Mouse (Mus musculus) adrenal gland, postnatal 36 days (tissue): Measurements from ENCODE around the gene Snx11. TPM values are rescaled to one million over a fixed set of nuclear protein-coding genes. Genes with fewer than 3 reads are reported as not detected.
"Not testable (repeated sequence)": the region's sequence is repeated elsewhere in the genome, so short reads cannot be mapped to it uniquely, and the experiment has no call there.

Experiments used
- DNase-seq, 2 experiments: peaks; one replicate each; pipeline ENCODE4 v3.0.0; 2021; ENCODE audit warnings: mixed read lengths in 1 of 2
- long read RNA-seq, 2 experiments: library from polyadenylated mRNA; stranded (forward); transcript quantifications; one replicate each; pipeline ENCODE4 v2.0.0; 2021; ENCODE audit warnings: borderline sequencing depth in 2 of 2
- total RNA-seq, 2 experiments: library from RNA; stranded (reverse); gene quantifications; 2 replicates each; pipeline ENCODE4 v1.2.3; 2021

Gene Snx11
- 10 to 100 TPM; 21.1 to 35.0 TPM for total RNA-seq
- long read RNA-seq, experiment 1, transcript Snx11-201 (9 exons, 2,551 nt): minor isoform, 17 of 61 reads
- long read RNA-seq, experiment 1, transcript Snx11-202 (8 exons, 2,197 nt): major isoform, 25 of 61 reads
- long read RNA-seq, experiment 1, partial matches to known transcripts: 5 of 61 reads
- long read RNA-seq, experiment 1, other reads (novel, unspliced or antisense): 14 of 61 reads
- long read RNA-seq, experiment 2, transcript Snx11-201 (9 exons, 2,551 nt): major isoform, 5 of 12 reads
- long read RNA-seq, experiment 2, transcript Snx11-202 (8 exons, 2,197 nt): major isoform, 5 of 12 reads
- long read RNA-seq, experiment 2, partial matches to known transcripts: 0 of 12 reads
- long read RNA-seq, experiment 2, other reads (novel, unspliced or antisense): 2 of 12 reads

DNA sequence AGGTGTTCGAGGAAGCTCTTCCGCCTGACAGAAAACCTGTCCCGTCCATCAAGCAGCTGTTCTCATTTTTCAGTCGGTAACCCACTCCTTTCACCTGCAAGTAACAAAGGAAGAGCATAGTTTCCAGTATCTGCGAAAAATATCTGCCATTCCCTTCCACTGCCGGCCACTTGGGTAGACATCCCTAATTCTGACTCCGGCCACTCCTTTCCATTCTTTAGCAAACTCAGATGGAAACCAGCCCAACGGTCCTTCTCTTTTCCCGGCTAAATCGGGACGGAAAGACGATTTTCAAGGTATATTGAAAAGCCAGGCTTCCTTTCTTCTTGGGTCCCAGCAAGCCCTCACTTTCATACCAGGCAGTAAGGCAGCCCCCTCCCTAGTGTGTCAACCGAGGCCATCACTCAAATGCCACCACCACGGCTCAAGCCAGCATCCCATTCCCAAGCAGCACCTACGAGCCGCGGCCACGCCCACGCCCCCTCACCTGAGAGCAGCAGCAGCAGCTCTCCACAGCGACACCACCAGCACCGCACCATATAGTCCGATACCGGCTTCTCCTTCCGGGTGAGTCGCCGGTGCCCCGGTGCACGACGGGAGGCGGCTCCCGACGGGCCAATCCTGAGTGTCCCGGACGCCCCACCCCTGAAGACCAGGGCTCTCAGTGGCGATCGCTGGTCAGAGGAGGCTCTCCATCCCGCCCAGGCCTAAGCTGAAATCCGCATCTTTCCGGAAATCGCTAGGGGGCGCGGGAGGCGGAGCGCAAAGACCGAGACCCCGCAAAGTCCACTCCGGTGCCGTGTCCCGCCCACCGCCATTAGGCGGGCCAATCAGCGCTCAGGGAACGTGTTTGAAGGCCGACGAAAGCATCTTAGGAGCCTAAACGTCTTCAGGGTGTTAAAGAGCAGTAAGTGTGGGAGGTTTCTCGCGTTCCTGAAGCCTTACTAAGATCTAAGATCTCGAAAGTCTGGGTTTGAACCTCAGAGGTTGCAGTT lies at the start of gene Snx11:
TSS of gene Snx11 (minus strand) at position 592 of the 995 bp plus-strand sequence.
- peak; percentile 100 for DNase-seq

DNA sequence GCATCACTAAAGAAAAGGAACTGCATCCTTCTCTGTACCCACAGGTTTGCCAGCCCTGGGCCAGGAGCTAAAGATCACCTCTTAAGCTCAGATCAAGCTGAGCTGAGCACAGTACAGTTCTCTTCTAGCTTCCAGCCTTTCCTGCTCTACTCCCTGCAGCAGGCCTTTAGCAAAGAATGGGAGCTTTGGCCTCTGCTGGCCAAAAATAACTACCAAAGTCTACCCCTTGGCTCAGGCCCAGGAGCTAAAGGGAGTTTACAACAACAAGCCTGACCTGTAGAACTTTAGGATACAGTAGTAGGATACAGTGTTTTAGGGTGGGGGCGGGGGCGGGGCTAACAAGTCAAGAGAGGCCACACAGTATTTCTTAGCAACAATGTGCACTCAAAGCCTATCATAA lies 49.1 kb upstream of the Snx11 start:
- DNase-seq: peak in 1 of 2 experiments; percentile 55

DNA sequence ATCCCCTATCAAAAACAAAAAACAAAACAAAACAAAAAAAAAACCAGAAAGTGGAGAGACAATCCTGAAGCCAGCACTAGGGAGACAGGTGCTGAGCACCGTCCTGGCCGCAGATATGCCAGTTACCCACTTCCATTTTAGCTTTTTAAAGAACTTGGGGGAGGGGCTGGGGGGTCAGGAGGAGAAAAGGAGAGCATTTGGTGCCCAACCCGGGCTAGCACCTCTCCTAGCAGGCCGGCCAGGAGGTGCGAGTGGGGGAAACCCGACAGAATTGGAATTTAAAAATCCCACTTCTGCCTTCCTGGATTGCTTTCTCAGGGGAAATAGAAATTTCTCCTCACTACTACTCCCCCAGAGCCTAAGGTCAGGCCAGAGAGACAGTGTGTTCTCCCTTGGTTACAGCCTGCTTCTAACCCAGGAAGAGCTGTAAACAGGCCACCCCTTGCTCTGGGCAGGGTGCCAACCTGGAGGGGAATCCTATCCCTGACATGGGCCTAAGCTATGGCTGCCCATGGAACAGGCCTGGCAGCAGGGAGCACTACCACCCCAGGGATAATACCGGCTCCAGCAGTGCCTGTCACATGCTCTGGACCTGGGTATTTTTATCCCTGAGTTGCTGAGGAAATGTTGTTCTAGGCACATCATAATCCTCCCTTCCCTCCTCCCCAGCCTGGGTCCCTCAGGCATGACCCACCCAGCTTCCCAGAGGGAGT lies 47.6 kb upstream of the Snx11 start:
- DNase-seq: peak; percentile 86 to 90

GRCm38 (mm10) chr11:96823880-96824782 lies 46.8 kb upstream of the Snx11 start:
- peak; percentile 95 for DNase-seq

- DNase-seq: no peak
Measured at GRCm38 (mm10) chr11:96823471-96823837, 46.1 kb upstream of the Snx11 start.

DNA sequence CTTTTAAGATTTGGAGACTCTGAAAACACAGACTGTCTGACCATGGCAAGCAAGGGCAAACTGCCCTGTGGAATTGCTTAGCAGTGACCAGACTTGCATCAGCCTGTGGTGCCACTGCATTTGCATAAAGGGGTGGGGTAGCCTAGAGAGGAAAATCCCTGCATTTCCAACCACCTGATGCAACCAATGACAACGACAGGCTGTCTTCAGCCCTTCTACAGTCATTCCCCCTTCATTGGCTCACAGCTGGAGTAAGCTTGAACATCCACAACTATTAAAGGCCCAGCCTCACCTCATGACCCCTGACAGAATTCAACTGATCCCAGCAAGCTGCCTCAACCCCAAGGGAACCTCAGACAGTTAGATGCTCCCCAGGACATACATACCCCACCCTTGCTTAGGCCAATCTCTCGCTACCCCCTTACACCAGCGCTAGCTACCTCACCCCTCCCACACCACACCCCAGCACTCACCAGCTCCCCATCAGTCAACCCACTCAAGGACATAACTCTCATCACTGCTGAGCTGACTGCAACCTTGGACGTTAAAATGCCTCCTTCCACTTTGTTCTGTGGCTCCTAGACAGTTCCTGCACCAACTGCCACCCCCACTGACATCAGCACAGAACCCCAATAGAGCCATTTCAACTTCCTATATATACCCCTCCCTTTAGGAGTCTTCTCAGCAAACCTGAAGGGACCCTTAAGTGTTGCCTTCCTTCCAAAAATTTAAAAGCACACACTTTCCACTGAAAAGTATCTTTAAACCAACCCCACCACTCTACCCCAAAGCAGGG lies 45.5 kb upstream of the Snx11 start:
- peak; percentile 70 to 78 for DNase-seq

DNA sequence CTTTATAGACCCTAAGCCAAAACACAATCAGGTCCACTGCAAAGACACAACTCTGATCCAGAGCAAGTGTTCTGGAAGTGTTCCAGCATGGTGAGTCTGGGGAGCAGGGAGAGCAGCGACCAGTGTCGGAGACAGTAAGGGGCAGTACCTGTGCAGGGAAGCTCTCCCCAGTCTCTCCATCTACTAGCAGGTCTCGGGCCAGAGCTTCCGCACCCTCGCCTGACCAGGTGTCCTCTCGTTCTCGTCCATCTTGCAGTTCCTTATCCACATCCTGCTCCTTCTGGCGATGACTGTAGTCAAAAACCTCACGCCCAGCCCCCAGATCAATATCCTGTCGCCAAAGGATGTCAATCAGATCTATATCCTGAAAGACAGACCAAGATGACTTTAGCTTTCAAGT lies 44.6 kb upstream of the Snx11 start:
- no peak for DNase-seq

GRCm38 (mm10) chr11:96818128-96818710 lies 40.9 kb upstream of the Snx11 start:
- no peak for DNase-seq

- DNase-seq: no peak
Measured at GRCm38 (mm10) chr11:96816979-96817378, 39.6 kb upstream of the Snx11 start.

- no peak for DNase-seq
Measured at GRCm38 (mm10) chr11:96816494-96816893, 39.1 kb upstream of the Snx11 start.

GRCm38 (mm10) chr11:96815895-96816294 lies 38.5 kb upstream of the Snx11 start:
- DNase-seq: no peak

DNA sequence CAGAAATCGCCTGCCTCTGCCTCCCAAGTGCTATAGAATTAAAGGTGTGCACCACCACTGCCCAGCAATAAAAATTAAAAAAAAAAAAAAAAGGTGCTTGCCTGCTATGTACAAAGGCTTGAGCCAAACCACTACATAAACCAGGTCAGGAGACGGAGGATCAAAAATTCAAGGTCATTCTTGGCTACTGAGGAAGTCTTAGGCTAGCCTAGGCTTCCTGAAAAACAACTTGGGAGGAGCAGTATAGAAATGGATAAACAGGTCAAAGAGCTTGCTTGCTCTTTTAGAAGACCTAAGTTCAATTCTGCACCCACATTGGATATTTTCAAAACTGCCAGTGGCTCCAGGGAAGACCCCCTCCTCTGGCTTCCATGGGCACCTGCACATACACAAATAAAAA lies 37.1 kb upstream of the Snx11 start:
- no peak for DNase-seq

- DNase-seq: no peak
Measured at GRCm38 (mm10) chr11:96813920-96814319, 36.6 kb upstream of the Snx11 start.

DNA sequence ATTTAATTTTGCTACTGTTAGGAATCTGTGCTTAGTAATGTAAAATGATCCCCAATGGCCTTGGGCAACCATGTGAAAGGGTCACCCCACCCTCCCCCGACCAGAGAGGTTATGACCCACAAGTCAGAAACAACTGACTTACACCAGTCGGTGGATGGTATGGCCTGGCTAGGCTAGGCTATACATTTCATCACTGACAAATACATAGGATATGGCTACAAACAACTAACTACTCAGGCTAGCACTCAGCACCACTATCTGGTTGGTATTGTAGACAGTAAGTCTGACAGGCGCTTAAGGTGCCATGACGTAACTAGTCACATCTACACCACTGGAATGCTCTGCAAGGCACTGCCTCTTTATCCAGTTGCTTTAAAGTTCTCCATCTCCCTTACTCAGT lies 36.1 kb upstream of the Snx11 start:
- no peak for DNase-seq

- DNase-seq: not testable (repeated sequence)
Measured at GRCm38 (mm10) chr11:96811188-96811587, 33.8 kb upstream of the Snx11 start.

- no peak for DNase-seq
Measured at GRCm38 (mm10) chr11:96809562-96810235, 32.3 kb upstream of the Snx11 start.

DNA sequence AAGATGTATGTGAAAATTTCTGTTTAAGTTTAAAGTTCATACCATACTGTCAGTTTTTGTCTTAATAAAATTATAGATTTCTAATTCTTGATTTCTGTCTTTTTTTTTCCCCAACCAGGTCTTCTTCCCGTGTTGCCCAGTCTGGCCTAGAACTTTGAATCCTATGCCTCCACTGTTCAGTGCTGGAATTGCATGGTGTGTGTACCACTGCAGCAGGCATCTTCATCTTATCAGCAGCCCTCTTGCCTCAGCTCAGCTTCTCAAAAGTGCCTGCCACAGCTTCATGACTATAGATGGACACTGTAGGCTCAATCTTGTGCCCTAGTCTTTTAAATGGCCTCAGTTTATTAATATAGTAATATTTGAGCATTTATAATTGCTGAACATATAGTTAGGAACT lies 30.7 kb upstream of the Snx11 start:
- DNase-seq: no peak

- no peak for DNase-seq
Measured at GRCm38 (mm10) chr11:96805606-96806005, 28.2 kb upstream of the Snx11 start.

- DNase-seq: no peak
Measured at GRCm38 (mm10) chr11:96799511-96799910, 22.2 kb upstream of the Snx11 start.
